Mouse (Mus musculus) ES-Bruce4 (cell line): ENCODE measurements at regions not wholly inside any gene's neighbourhood (a gene's known extent, or its start where the extent isn't known, plus 50 kb on each side); places are given as distances from the start of the nearest gene placed in this dataset.

Experiments used
- H3K27ac ChIP-seq: 2 replicates; pipeline ENCODE4 v1.5.1; 2012; ENCODE audit warnings: low read length, inconsistent platforms; ENCODE audit not compliant: insufficient read depth
- H3K27me3 ChIP-seq: 2 replicates; pipeline ENCODE4 v1.6.1; 2012; ENCODE audit warnings: mild to moderate bottlenecking, low read length, inconsistent platforms; ENCODE audit not compliant: control insufficient read depth, poor library complexity, insufficient read depth, severe bottlenecking
- H3K36me3 ChIP-seq: 2 replicates; pipeline ENCODE4 v1.6.1; 2012; ENCODE audit warnings: inconsistent platforms, mild to moderate bottlenecking, low read length, moderate library complexity; ENCODE audit not compliant: control insufficient read depth, poor library complexity, insufficient read depth, severe bottlenecking
- H3K4me1 ChIP-seq: one replicate; pipeline ENCODE4 v1.8.1; 2011; ENCODE audit warnings: low read length; ENCODE audit not compliant: control insufficient read depth, insufficient read depth
- H3K4me3 ChIP-seq: 2 replicates; pipeline ENCODE4 v1.5.1; 2011; ENCODE audit warnings: low read depth, mild to moderate bottlenecking, low read length
- H3K9ac ChIP-seq: 2 replicates; pipeline ENCODE4 v1.6.1; 2012; ENCODE audit warnings: low read depth, mild to moderate bottlenecking, inconsistent platforms; ENCODE audit not compliant: poor library complexity, severe bottlenecking
- H3K9me3 ChIP-seq: replicated peaks from 2 replicates; pipeline ENCODE4 v1.6.1; 2012; ENCODE audit warnings: mild to moderate bottlenecking, low read length, inconsistent platforms; ENCODE audit not compliant: control insufficient read depth, poor library complexity, insufficient read depth, severe bottlenecking
- CTCF ChIP-seq: IDR thresholded peaks from one replicate; pipeline ENCODE4 v1.8.1; 2011; ENCODE audit warnings: low read depth, low read length
- EP300 ChIP-seq: IDR thresholded peaks from 2 replicates; pipeline ENCODE4 v1.6.1; 2011; ENCODE audit warnings: low read depth, low read length; ENCODE audit not compliant: insufficient read depth
- POLR2A ChIP-seq: IDR thresholded peaks from one replicate; pipeline ENCODE4 v1.8.1; 2011; ENCODE audit warnings: low read length; ENCODE audit not compliant: insufficient read depth

DNA sequence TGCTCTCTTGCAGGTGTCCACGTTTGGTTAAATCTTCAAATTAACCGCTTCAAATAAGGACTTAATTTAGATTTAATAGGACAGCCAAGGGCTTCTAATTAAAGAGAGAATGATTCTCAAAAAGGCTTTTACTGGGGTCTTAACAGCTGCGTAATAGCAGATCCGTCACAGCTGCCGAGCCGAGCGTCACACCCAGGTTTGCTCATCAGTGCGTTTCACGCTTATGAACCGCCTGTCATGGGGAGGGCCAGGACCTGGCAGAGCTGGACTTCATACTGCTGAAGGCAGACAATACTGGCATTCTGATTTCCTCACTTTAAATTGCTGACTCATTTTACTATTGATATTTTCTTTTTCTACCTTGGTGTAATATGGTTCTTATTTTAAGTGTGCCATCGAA lies 221.2 kb downstream of the Irx2 start:
- no peak overlapping the region for H3K9ac ChIP-seq
- no peaks in the 10 kb centered on the region for H3K27me3 ChIP-seq
- H3K27ac ChIP-seq, result no peak overlapping the region
- no peaks in the 10 kb centered on the region for H3K9me3 ChIP-seq
- H3K4me3 ChIP-seq, result no peak overlapping the region
- H3K4me1 ChIP-seq, result peaks cover 3% of the 10 kb centered on the region
- no peaks in the 10 kb centered on the region for H3K36me3 ChIP-seq
- TF ChIP-seq CTCF (no peak), POLR2A (no peak), EP300 (no peak)

- Histone ChIP-seq H3K27ac (no peak overlapping the region), H3K36me3 (no peaks in the 10 kb centered on the region), H3K27me3 (no peaks in the 10 kb centered on the region), H3K9ac (no peak overlapping the region), H3K4me1 (peaks cover 3% of the 10 kb centered on the region), H3K9me3 (no peaks in the 10 kb centered on the region), H3K4me3 (no peak overlapping the region)
- TF ChIP-seq CTCF, result no peak
- peak; percentile 94 for TF ChIP-seq EP300
Observed at GRCm38 (mm10) chr13:72852896-72853295, 224.3 kb downstream of the Irx2 start.

DNA sequence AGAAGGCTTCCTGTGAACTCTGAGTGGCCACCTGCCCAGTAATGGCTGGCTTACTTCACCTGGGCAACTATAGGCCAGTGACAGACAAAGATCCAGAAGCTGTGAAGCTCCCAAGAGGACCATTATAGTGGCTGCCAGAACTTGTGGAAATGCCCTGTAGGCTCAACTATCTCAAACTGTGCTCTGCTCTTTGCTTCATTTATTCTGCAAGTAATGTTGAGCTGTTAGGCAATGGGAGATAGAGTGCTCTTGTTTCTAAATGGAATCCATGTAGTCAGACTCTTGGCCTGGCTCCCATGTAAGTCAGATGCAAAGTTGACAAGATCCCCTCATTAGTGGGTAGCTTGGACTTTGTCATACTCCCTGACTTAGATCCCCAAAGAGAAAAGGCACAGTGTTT lies 247.3 kb downstream of the Irx2 start:
- TF ChIP-seq EP300 (no peak), CTCF (no peak), POLR2A (no peak)

GRCm38 (mm10) chr13:72894982-72895381 lies 266.4 kb downstream of the Irx2 start:
- TF ChIP-seq CTCF (no peak), EP300 (no peak), POLR2A (no peak)
- H3K27ac ChIP-seq, result no peak overlapping the region
- no peak overlapping the region for H3K9ac ChIP-seq
- no peaks in the 10 kb centered on the region for H3K4me1 ChIP-seq
- no peaks in the 10 kb centered on the region for H3K36me3 ChIP-seq
- no peak overlapping the region for H3K4me3 ChIP-seq
- H3K9me3 ChIP-seq, result no peaks in the 10 kb centered on the region
- H3K27me3 ChIP-seq, result no peaks in the 10 kb centered on the region; the same call in 1 of the 2 replicates

More for the DNA sequence above, 247.3 kb downstream of the Irx2 start:
- no peak overlapping the region for H3K4me3 ChIP-seq
- no peak overlapping the region for H3K9ac ChIP-seq
- H3K9me3 ChIP-seq, result no peaks in the 10 kb centered on the region
- H3K27ac ChIP-seq, result no peak overlapping the region
- no peaks in the 10 kb centered on the region for H3K36me3 ChIP-seq
- no peaks in the 10 kb centered on the region for H3K27me3 ChIP-seq
- H3K4me1 ChIP-seq, result no peaks in the 10 kb centered on the region

DNA sequence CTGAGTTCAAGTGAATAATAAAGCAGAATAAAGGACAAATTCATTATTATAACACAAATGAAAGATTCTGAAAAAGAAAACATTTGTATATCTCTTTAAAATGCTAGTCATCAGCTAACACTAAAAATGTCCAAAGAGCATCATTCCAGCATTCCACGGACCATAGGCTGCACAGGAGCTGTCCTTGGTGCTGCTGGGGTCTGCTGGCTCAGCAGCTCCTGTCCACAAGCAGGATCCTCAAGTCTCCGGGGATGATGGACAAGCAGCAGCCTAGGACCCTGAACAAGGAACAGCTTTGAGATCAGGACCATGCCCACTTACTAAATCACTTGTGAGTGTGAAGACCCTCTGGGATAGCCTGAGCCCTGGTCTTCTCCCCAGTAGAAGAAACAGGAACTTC lies 274.0 kb downstream of the Irx2 start:
- H3K4me1 ChIP-seq, result no peaks in the 10 kb centered on the region
- no peak for TF ChIP-seq POLR2A
- TF ChIP-seq EP300, result no peak
- TF ChIP-seq CTCF, result no peak
- H3K4me3 ChIP-seq, result no peak overlapping the region
- no peaks in the 10 kb centered on the region; the same call in 1 of the 2 replicates for H3K27me3 ChIP-seq
- H3K9me3 ChIP-seq, result no peaks in the 10 kb centered on the region
- H3K9ac ChIP-seq, result no peak overlapping the region
- no peaks in the 10 kb centered on the region for H3K36me3 ChIP-seq
- H3K27ac ChIP-seq, result no peak overlapping the region

DNA sequence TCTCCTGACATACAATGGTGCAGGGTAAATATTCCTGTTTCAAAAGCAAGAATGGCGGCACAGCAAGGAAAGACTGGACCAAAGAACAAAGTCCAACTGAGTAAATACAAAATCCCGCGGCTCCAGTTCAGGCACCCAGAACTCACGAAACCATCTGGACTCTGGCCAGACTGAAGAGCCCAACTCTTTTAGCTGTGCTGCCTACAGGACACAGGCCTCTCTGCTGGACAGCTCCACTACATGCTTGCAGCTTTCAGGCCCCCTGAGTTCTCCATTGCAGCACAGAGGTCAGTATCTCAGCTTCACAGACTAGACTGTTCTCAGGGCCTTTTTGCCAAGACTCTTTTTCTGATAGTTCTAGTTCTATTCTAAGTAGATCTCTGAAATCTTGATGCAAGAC lies 290.3 kb downstream of the Irx2 start:
- Histone ChIP-seq H3K9ac (no peak overlapping the region), H3K4me3 (no peak overlapping the region), H3K27ac (no peak overlapping the region), H3K4me1 (no peaks in the 10 kb centered on the region), H3K9me3 (no peaks in the 10 kb centered on the region), H3K36me3 (no peaks in the 10 kb centered on the region), H3K27me3 (no peaks in the 10 kb centered on the region)
- TF ChIP-seq CTCF, result no peak
- no peak for TF ChIP-seq POLR2A
- TF ChIP-seq EP300, result no peak
